In genomic region chr3:119782946-119783701, GRCm38 (mm10) we compare ENCODE assay signal across 8 mouse cellular contexts. TPM values are rescaled to one million over a fixed set of nuclear protein-coding genes. Genes with fewer than 3 reads are reported as not detected.
DNase-seq lines count a peak whose midpoint lies in the region; ATAC-seq and TF ChIP-seq lines count a peak whose summit lies in the region.

No protein-coding gene starts in this region.

- peak overlapping the region; percentile 82 for H3K4me3 ChIP-seq in cortical plate, adult 2 months (ENCODE audit: insufficient read depth, low read length)

- peak overlapping the region; percentile 99 for H3K27ac ChIP-seq in cortical plate, adult 2 months (ENCODE audit: insufficient read depth, low read length)

- peak; percentile 76 for ATAC-seq in megakaryocyte, adult 5-6 weeks (ENCODE audit: poor library complexity, severe bottlenecking)

- peak; percentile 84 for DNase-seq in adipocyte (ENCODE audit: low spot score)
- peak; percentile 70 to 73 for DNase-seq in gastrocnemius, adult 8-10 months (ENCODE audit: low spot score in 2 of 2)
- peak; percentile 16 for DNase-seq in hindlimb bud, embryonic 11.5 days (ENCODE audit: extremely low spot score, low read depth, low spot score)
- DNase-seq in left cerebral cortex, adult 8-10 months (ENCODE audit: low spot score in 2 of 2) = peak; percentile 74 to 79
- DNase-seq in right cerebral cortex, adult 18-20 months = peak; percentile 88
- DNase-seq in urinary bladder, postnatal 10 days (ENCODE audit: low spot score) = peak; percentile 41

- peak; percentile 42; the same call in 1 of the 2 replicates for TF ChIP-seq POLR2A in cortical plate, adult 2 months (IDR thresholded peaks at IDR 0.05; ENCODE audit: extremely low read depth, insufficient read depth, low read length)

- no peak for TF ChIP-seq CTCF in cortical plate, adult 2 months (IDR thresholded peaks at IDR 0.05; ENCODE audit: extremely low read depth, insufficient read depth, low read length)

- H3K4me1 ChIP-seq in cortical plate, adult 2 months (ENCODE audit: control insufficient read depth, insufficient read depth, low read length) = peaks cover 5% of the 10 kb centered on the region; the same call in 1 of the 2 replicates

RNA-seq across cellular contexts. Expression of gene Ptbp2, which starts 1.1 kb away (rescaled TPM):
- 75.6 and 78.8 TPM in 2 replicates for polyA plus RNA-seq in cortical plate, adult 2 months (2012; rRNA removed)
- 10 to 100 TPM; 17.0 to 24.6 (median 22.4) TPM for total RNA-seq in gastrocnemius, adult 8-10 months (2022)
- 100 to 1,000 TPM; 117 to 133 (median 124) TPM for total RNA-seq in left cerebral cortex, adult 8-10 months (2022)
- 51.4 and 58.1 TPM in 2 replicates for total RNA-seq in megakaryocyte, adult 5-6 weeks (2015)
- total RNA-seq in megakaryocyte, adult 5-6 weeks (2017) = 42.0 and 50.0 TPM in 2 replicates

Comparison
In these comparisons a context has a peak if more than half of its experiments do, and no peak if none do; other contexts are left out.
1. Peak in every context shown above with its lines: DNase-seq, ATAC-seq, H3K4me3 ChIP-seq and H3K27ac ChIP-seq.
2. DNase-seq: peak in every context shown above with its lines; median percentile 88 in right cerebral cortex, adult 18-20 months; 84 in adipocyte; 76 in left cerebral cortex, adult 8-10 months; 72 in gastrocnemius, adult 8-10 months; 41 in urinary bladder, postnatal 10 days; 16 in hindlimb bud, embryonic 11.5 days.